Mouse (Mus musculus): Measurements from ENCODE around the gene Wwp2. TPM values are rescaled to one million over a fixed set of nuclear protein-coding genes. Genes with fewer than 3 reads are reported as not detected.

Wwp2 gene
- polyA plus RNA-seq, 1 experiment from 2014 or later: 176 TPM

GRCm38 (mm10) chr8:107498390-107498789, 62.2 kb downstream of the Wwp2 start:
- 32% methylated on average over 1 of the region's 1 CpGs for WGBS
- no peak overlapping the region; the same call in 1 of the 2 replicates for H3K9ac ChIP-seq (ENCODE audit: low read length)
- no peak for DNase-seq (ENCODE audit: low spot score)
- no peak for ATAC-seq (ENCODE audit: insufficient number of reproducible peaks, low FRiP score, low TSS enrichment, low read depth)
- H3K9me3 ChIP-seq (ENCODE audit: control insufficient read depth, low read length): no peaks in the 10 kb centered on the region
- H3K27ac ChIP-seq (replicated peaks; ENCODE audit: low read depth, low read length): peak overlapping the region; percentile 50; the same call in 1 of the 2 replicates
- peaks cover 27% of the 10 kb centered on the region for H3K4me1 ChIP-seq (ENCODE audit: control insufficient read depth, insufficient read depth, low read length)
- H3K4me2 ChIP-seq (ENCODE audit: low read depth, severe bottlenecking): no peak overlapping the region
- no peaks in the 10 kb centered on the region for H3K36me3 ChIP-seq (ENCODE audit: control insufficient read depth, insufficient read depth, low read length)
- no peaks in the 10 kb centered on the region for H3K27me3 ChIP-seq (ENCODE audit: control insufficient read depth, insufficient read depth, low read length)
- no peak overlapping the region for H3K4me3 ChIP-seq (ENCODE audit: low read depth, low read length)

GRCm38 (mm10) chr8:107498806-107499205, 62.6 kb downstream of the Wwp2 start:
- 37% methylated on average over 8 of the region's 8 CpGs for WGBS
- Histone ChIP-seq H3K27ac (replicated peaks; ENCODE audit: low read depth, low read length) (peak overlapping the region; percentile 50; the same call in 1 of the 2 replicates), H3K27me3 (ENCODE audit: control insufficient read depth, insufficient read depth, low read length) (no peaks in the 10 kb centered on the region), H3K36me3 (ENCODE audit: control insufficient read depth, insufficient read depth, low read length) (no peaks in the 10 kb centered on the region), H3K9me3 (ENCODE audit: control insufficient read depth, low read length) (no peaks in the 10 kb centered on the region), H3K4me2 (ENCODE audit: low read depth, severe bottlenecking) (no peak overlapping the region), H3K4me3 (ENCODE audit: low read depth, low read length) (no peak overlapping the region), H3K4me1 (ENCODE audit: control insufficient read depth, insufficient read depth, low read length) (peaks cover 30% of the 10 kb centered on the region), H3K9ac (ENCODE audit: low read length) (no peak overlapping the region; the same call in 1 of the 2 replicates)
- no peak for DNase-seq (ENCODE audit: low spot score)
- ATAC-seq (ENCODE audit: insufficient number of reproducible peaks, low FRiP score, low TSS enrichment, low read depth): no peak

- H3K4me3 ChIP-seq (ENCODE audit: low read depth, low read length): no peak overlapping the region
- WGBS: 92% methylated on average over 3 of the region's 3 CpGs
- H3K36me3 ChIP-seq (ENCODE audit: control insufficient read depth, insufficient read depth, low read length): no peaks in the 10 kb centered on the region
- peaks cover 30% of the 10 kb centered on the region for H3K4me1 ChIP-seq (ENCODE audit: control insufficient read depth, insufficient read depth, low read length)
- H3K27ac ChIP-seq (replicated peaks; ENCODE audit: low read depth, low read length): no peak overlapping the region
- no peak overlapping the region for H3K4me2 ChIP-seq (ENCODE audit: low read depth, severe bottlenecking)
- no peak for ATAC-seq (ENCODE audit: insufficient number of reproducible peaks, low FRiP score, low TSS enrichment, low read depth)
- H3K9me3 ChIP-seq (ENCODE audit: control insufficient read depth, low read length): no peaks in the 10 kb centered on the region
- H3K9ac ChIP-seq (ENCODE audit: low read length): no peak overlapping the region
- no peak for DNase-seq (ENCODE audit: low spot score)
- H3K27me3 ChIP-seq (ENCODE audit: control insufficient read depth, insufficient read depth, low read length): no peaks in the 10 kb centered on the region
Measured at GRCm38 (mm10) chr8:107499519-107499918, 63.4 kb downstream of the Wwp2 start.

GRCm38 (mm10) chr8:107502407-107502806, 66.2 kb downstream of the Wwp2 start:
- DNase-seq (ENCODE audit: low spot score): no peak
- H3K27me3 ChIP-seq (ENCODE audit: control insufficient read depth, insufficient read depth, low read length): no peaks in the 10 kb centered on the region
- H3K4me3 ChIP-seq (ENCODE audit: low read depth, low read length): no peak overlapping the region
- H3K4me2 ChIP-seq (ENCODE audit: low read depth, severe bottlenecking): no peak overlapping the region
- ATAC-seq (ENCODE audit: insufficient number of reproducible peaks, low FRiP score, low TSS enrichment, low read depth): no peak
- 86% methylated on average over 8 of the region's 8 CpGs for WGBS
- H3K4me1 ChIP-seq (ENCODE audit: control insufficient read depth, insufficient read depth, low read length): peaks cover 29% of the 10 kb centered on the region
- H3K9me3 ChIP-seq (ENCODE audit: control insufficient read depth, low read length): no peaks in the 10 kb centered on the region
- H3K27ac ChIP-seq (replicated peaks; ENCODE audit: low read depth, low read length): no peak overlapping the region
- 0 out of 2 replicates have a peak, but pooled peaks cover 2% of the 10 kb centered on the region for H3K36me3 ChIP-seq (ENCODE audit: control insufficient read depth, insufficient read depth, low read length)
- H3K9ac ChIP-seq (ENCODE audit: low read length): no peak overlapping the region

- 91% methylated on average over 3 of the region's 3 CpGs for WGBS
- DNase-seq (ENCODE audit: low spot score) (no peak), ATAC-seq (ENCODE audit: insufficient number of reproducible peaks, low FRiP score, low TSS enrichment, low read depth) (no peak)
- Histone ChIP-seq H3K27me3 (ENCODE audit: control insufficient read depth, insufficient read depth, low read length) (no peaks in the 10 kb centered on the region), H3K36me3 (ENCODE audit: control insufficient read depth, insufficient read depth, low read length) (0 out of 2 replicates have a peak, but pooled peaks cover 2% of the 10 kb centered on the region), H3K9me3 (ENCODE audit: control insufficient read depth, low read length) (no peaks in the 10 kb centered on the region), H3K27ac (replicated peaks; ENCODE audit: low read depth, low read length) (peak overlapping the region; percentile 1; the same call in 1 of the 2 replicates), H3K4me2 (ENCODE audit: low read depth, severe bottlenecking) (no peak overlapping the region), H3K9ac (ENCODE audit: low read length) (no peak overlapping the region), H3K4me1 (ENCODE audit: control insufficient read depth, insufficient read depth, low read length) (peaks cover 24% of the 10 kb centered on the region), H3K4me3 (ENCODE audit: low read depth, low read length) (no peak overlapping the region)
Measured at GRCm38 (mm10) chr8:107502922-107503321, 66.8 kb downstream of the Wwp2 start.

- no peak overlapping the region for H3K4me2 ChIP-seq (ENCODE audit: low read depth, severe bottlenecking)
- DNase-seq (ENCODE audit: low spot score): peak; percentile 63
- H3K27me3 ChIP-seq (ENCODE audit: control insufficient read depth, insufficient read depth, low read length): no peaks in the 10 kb centered on the region
- H3K27ac ChIP-seq (replicated peaks; ENCODE audit: low read depth, low read length): peak overlapping the region; percentile 39; the same call in 1 of the 2 replicates
- H3K4me3 ChIP-seq (ENCODE audit: low read depth, low read length): no peak overlapping the region
- H3K36me3 ChIP-seq (ENCODE audit: control insufficient read depth, insufficient read depth, low read length): 0 out of 2 replicates have a peak, but pooled peaks cover 2% of the 10 kb centered on the region
- WGBS: 5% methylated on average over 6 of the region's 6 CpGs
- no peaks in the 10 kb centered on the region for H3K9me3 ChIP-seq (ENCODE audit: control insufficient read depth, low read length)
- peaks cover 20% of the 10 kb centered on the region for H3K4me1 ChIP-seq (ENCODE audit: control insufficient read depth, insufficient read depth, low read length)
- H3K9ac ChIP-seq (ENCODE audit: low read length): no peak overlapping the region
- ATAC-seq (ENCODE audit: insufficient number of reproducible peaks, low FRiP score, low TSS enrichment, low read depth): peak; percentile 68
Measured at GRCm38 (mm10) chr8:107503354-107503753, 67.2 kb downstream of the Wwp2 start.

GRCm38 (mm10) chr8:107504239-107504985, 68.2 kb downstream of the Wwp2 start:
- Histone ChIP-seq H3K9ac (ENCODE audit: low read length) (no peak overlapping the region), H3K27me3 (ENCODE audit: control insufficient read depth, insufficient read depth, low read length) (no peaks in the 10 kb centered on the region), H3K36me3 (ENCODE audit: control insufficient read depth, insufficient read depth, low read length) (0 out of 2 replicates have a peak, but pooled peaks cover 2% of the 10 kb centered on the region), H3K9me3 (ENCODE audit: control insufficient read depth, low read length) (no peaks in the 10 kb centered on the region), H3K27ac (replicated peaks; ENCODE audit: low read depth, low read length) (0 out of 2 replicates have a peak overlapping the region, but pooled peaks have one; percentile 1), H3K4me2 (ENCODE audit: low read depth, severe bottlenecking) (no peak overlapping the region), H3K4me3 (ENCODE audit: low read depth, low read length) (no peak overlapping the region), H3K4me1 (ENCODE audit: control insufficient read depth, insufficient read depth, low read length) (peaks cover 14% of the 10 kb centered on the region)
- DNase-seq (ENCODE audit: low spot score): no peak
- no peak for ATAC-seq (ENCODE audit: insufficient number of reproducible peaks, low FRiP score, low TSS enrichment, low read depth)
- WGBS: 84% methylated on average over 13 of the region's 13 CpGs

- ATAC-seq (ENCODE audit: insufficient number of reproducible peaks, low FRiP score, low TSS enrichment, low read depth) (no peak), DNase-seq (ENCODE audit: low spot score) (no peak)
- 0 out of 2 replicates have a peak, but pooled peaks cover 2% of the 10 kb centered on the region for H3K36me3 ChIP-seq (ENCODE audit: control insufficient read depth, insufficient read depth, low read length)
- H3K9me3 ChIP-seq (ENCODE audit: control insufficient read depth, low read length): no peaks in the 10 kb centered on the region
- WGBS: 75% methylated on average over 4 of the region's 4 CpGs
- H3K9ac ChIP-seq (ENCODE audit: low read length): no peak overlapping the region
- no peak overlapping the region for H3K4me3 ChIP-seq (ENCODE audit: low read depth, low read length)
- H3K27me3 ChIP-seq (ENCODE audit: control insufficient read depth, insufficient read depth, low read length): no peaks in the 10 kb centered on the region
- no peak overlapping the region for H3K4me2 ChIP-seq (ENCODE audit: low read depth, severe bottlenecking)
- 0 out of 2 replicates have a peak overlapping the region, but pooled peaks have one; percentile 1 for H3K27ac ChIP-seq (replicated peaks; ENCODE audit: low read depth, low read length)
- peaks cover 14% of the 10 kb centered on the region for H3K4me1 ChIP-seq (ENCODE audit: control insufficient read depth, insufficient read depth, low read length)
Measured at GRCm38 (mm10) chr8:107505271-107505670, 69.1 kb downstream of the Wwp2 start.

Data from limb, embryonic 11.5 days (tissue).